Mouse (Mus musculus) neural tube, embryonic 14.5 days (tissue): Measurements from ENCODE around the gene Aplf. TPM values are rescaled to one million over a fixed set of nuclear protein-coding genes. Genes with fewer than 3 reads are reported as not detected.

ENCODE experiments used
- ATAC-seq: fragments of 200-750 bp; cut with Nextera tagmentation; 2 replicates; pipeline ENCODE4 v1.8.0; 2017; ENCODE audit warnings: low read depth, mild to moderate bottlenecking, moderate TSS enrichment, moderate library complexity
- H3K27ac ChIP-seq: fragments of 300-500 bp; sonication (generic); 2 replicates; pipeline ENCODE4 v1.5.1; 2014; ENCODE audit warnings: low read depth, mild to moderate bottlenecking, control low read depth, low read length, moderate library complexity, mixed read lengths
- H3K27me3 ChIP-seq: fragments of 300-500 bp; sonication (generic); 2 replicates; pipeline ENCODE4 v1.6.1; 2014; ENCODE audit warnings: low read length; ENCODE audit not compliant: control insufficient read depth, insufficient read depth
- H3K36me3 ChIP-seq: fragments of 300-500 bp; sonication (generic); 2 replicates; pipeline ENCODE4 v1.6.1; 2014; ENCODE audit warnings: low read length, mixed read lengths; ENCODE audit not compliant: control insufficient read depth, insufficient read depth
- H3K4me1 ChIP-seq: fragments of 300-500 bp; sonication (generic); 2 replicates; pipeline ENCODE4 v1.6.1; 2014; ENCODE audit warnings: low read length; ENCODE audit not compliant: control insufficient read depth, insufficient read depth
- H3K4me2 ChIP-seq: fragments of 300-500 bp; sonication (generic); 2 replicates; pipeline ENCODE4 v1.6.1; 2014; ENCODE audit warnings: mild to moderate bottlenecking, low read depth, low read length, control low read depth
- H3K4me3 ChIP-seq: fragments of 300-500 bp; sonication (generic); 2 replicates; pipeline ENCODE4 v1.5.1; 2014; ENCODE audit warnings: low read depth, low read length, control low read depth, mixed read lengths
- H3K9ac ChIP-seq: fragments of 300-500 bp; sonication (generic); replicated peaks from 2 replicates; pipeline ENCODE4 v1.6.1; 2014; ENCODE audit warnings: low read depth, mild to moderate bottlenecking, control low read depth, low read length, mixed read lengths
- H3K9me3 ChIP-seq: fragments of 300-500 bp; sonication (generic); 2 replicates; pipeline ENCODE4 v1.6.1; 2016; ENCODE audit warnings: low read length; ENCODE audit not compliant: control insufficient read depth
- WGBS: fragments of 180-500 bp; shearing (Covaris S2); extraction: QIAGEN DNeasy Blood & Tissue Kit; methylation state at CpG from one replicate; pipeline ENCODE4 v1.1.7; 2014; 5-methylcytosine and 5-hydroxymethylcytosine counted together
- polyA plus RNA-seq: library from polyadenylated mRNA; unstranded; fragments of >200 nt; fragmentation: Nextera tagmentation; extraction: Ambion mirVana; gene quantifications from 2 replicates; pipeline ENCODE4 v1.2.1, GENCODE M21; 2014

The Aplf gene
- 9.7 and 10.2 TPM in 2 replicates for polyA plus RNA-seq

DNA sequence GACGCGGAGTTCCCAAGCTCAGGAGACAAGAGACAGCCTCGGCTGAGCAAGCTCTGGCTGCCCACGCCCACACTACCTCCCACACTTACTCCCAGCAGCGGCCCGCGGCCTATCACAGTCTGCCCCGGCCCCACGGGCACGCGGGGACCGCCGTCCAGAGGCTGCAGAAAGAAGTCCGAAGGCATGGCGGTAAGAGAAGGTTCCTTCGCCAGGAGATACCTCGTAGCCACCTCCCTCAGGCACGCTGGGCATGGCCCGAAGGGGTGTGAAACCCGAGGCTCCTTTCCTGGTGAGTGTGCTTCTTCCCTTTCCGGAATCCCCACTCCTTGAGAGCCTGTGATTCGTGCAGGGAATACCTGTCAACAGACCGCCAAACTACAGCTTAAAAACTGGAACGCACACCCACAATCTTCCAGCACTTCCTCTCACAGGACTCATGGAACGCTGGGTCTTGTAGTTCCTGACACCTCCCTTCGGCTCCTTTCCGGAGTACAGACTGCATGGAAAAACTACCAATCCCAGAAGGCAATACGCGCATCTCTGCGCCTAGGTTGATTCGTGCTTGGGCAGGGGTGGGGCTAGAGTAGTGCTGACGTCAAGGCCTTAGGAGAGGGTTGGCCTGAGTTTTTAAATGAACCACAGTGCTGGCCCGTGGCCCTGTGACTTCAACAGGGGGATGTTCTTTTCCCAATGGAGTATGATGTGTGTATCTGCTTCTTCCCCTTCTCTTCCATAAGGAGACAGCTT is at the start of gene Aplf:
Gene Aplf (minus strand): TSS at position 423 of the 747 bp plus-strand sequence.
- Histone ChIP-seq H3K36me3 (no peaks in the 10 kb centered on the region), H3K4me1 (peaks cover 4% of the 10 kb centered on the region; the same call in 1 of the 2 replicates), H3K9me3 (no peaks in the 10 kb centered on the region), H3K4me2 (peak within 1 kb of the TSS; percentile 71), H3K27me3 (no peaks in the 10 kb centered on the region), H3K4me3 (peak within 1 kb of the TSS; percentile 80), H3K9ac (peak within 1 kb of the TSS; percentile 50), H3K27ac (peak within 1 kb of the TSS; percentile 55; the same call in 1 of the 2 replicates)
- ATAC-seq, result peak; percentile 100
- WGBS, result under 1% methylated on average over 33 of the region's 33 CpGs

DNA sequence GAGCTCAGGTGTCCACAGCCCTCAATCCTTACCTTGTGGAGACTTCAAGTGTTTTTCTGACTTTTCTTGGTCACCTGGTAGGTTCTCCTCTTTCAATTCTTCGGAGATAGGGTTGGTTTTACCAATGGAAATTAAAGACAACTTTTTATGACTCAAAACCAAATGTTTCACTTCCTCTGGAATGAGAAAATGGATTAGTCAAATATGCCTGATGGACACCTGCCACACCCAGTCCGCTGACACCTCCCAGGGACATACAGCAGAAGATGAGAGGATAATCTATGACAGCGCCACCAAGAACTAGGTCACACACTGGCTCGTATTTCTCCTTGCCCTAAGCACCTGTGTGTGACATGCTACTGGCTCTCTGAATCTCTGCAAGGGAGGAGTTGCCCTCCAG is 42.1 kb upstream of the Aplf start:
- Histone ChIP-seq H3K36me3 (no peaks in the 10 kb centered on the region), H3K9ac (no peak overlapping the region), H3K9me3 (no peaks in the 10 kb centered on the region), H3K4me3 (no peak overlapping the region), H3K4me1 (no peaks in the 10 kb centered on the region), H3K4me2 (no peak overlapping the region), H3K27ac (no peak overlapping the region), H3K27me3 (no peaks in the 10 kb centered on the region)
- WGBS, result 88% methylated on average over 4 of the region's 4 CpGs
- ATAC-seq, result no peak

DNA sequence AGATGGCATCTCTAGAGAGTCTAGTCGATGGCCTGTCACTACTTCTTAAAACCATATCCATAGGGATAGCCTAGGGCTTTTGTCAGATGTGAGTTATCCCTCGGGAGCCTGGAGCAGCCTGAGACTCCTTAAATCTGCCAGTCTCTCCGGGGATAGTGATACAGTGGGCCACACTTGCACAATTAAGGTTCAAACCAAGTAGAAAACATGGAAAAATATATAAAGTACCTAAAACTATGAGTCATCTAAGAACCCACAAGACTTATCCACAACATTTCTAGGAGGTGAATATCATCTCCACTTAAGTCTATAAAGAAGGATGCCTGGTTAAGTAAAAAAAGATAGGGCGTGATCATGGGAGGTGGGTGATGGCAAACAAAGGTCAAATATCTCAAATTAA is 40.3 kb upstream of the Aplf start:
- no peak overlapping the region for H3K9ac ChIP-seq
- H3K4me3 ChIP-seq, result no peak overlapping the region
- no peak overlapping the region for H3K27ac ChIP-seq
- no peaks in the 10 kb centered on the region for H3K4me1 ChIP-seq
- H3K27me3 ChIP-seq, result no peaks in the 10 kb centered on the region
- ATAC-seq, result no peak
- 85% methylated on average over 4 of the region's 4 CpGs for WGBS
- no peaks in the 10 kb centered on the region for H3K36me3 ChIP-seq
- no peaks in the 10 kb centered on the region for H3K9me3 ChIP-seq
- H3K4me2 ChIP-seq, result no peak overlapping the region

DNA sequence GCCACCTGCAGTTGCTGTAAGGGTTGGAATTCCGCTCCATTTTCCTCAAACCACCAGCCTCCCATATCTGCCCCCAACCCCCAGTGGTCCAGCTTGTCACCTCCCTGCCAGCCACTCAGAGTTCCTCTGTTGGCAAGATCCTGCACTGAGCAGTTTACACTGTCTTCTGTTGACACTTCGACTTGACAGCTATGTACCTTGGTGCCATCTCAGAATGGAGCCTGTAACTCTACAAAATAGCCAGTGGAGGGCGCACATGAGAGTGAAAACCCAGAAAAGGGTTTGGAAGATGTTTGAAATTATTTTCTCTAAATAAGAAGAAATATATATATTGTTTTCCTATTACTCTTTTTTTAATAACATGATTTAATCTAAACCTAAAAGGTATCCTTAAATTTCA is 34.3 kb upstream of the Aplf start:
- no peak overlapping the region for H3K9ac ChIP-seq
- H3K27me3 ChIP-seq, result no peaks in the 10 kb centered on the region
- no peaks in the 10 kb centered on the region for H3K4me1 ChIP-seq
- WGBS, result 38% methylated on average over 3 of the region's 3 CpGs
- no peak for ATAC-seq
- no peak overlapping the region for H3K4me3 ChIP-seq
- no peaks in the 10 kb centered on the region for H3K9me3 ChIP-seq
- no peak overlapping the region for H3K27ac ChIP-seq
- H3K36me3 ChIP-seq, result no peaks in the 10 kb centered on the region
- H3K4me2 ChIP-seq, result no peak overlapping the region

DNA sequence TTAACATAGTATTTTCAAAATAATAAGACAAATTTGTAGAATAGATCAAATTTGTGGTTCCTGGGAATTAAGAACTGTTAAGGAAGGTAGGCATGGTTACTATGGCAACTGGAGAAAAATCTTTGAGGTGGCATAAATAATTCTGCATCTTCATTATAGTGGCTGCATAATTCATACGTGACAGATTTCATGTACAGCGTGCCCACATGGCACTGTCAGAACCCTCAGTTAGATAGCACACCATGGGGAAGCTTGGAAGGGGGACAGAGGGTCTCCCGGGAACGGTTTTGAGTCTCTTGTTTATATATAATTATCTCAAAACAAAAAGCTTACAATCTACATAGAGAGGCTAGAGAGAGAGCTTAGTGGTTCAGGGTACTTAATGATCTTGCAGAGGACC is 24.6 kb upstream of the Aplf start:
- H3K4me2 ChIP-seq, result no peak overlapping the region
- H3K4me1 ChIP-seq, result no peaks in the 10 kb centered on the region
- no peak overlapping the region for H3K9ac ChIP-seq
- no peaks in the 10 kb centered on the region for H3K9me3 ChIP-seq
- H3K27ac ChIP-seq, result no peak overlapping the region
- H3K4me3 ChIP-seq, result no peak overlapping the region
- ATAC-seq, result no peak
- WGBS, result 84% methylated on average over 4 of the region's 4 CpGs
- no peaks in the 10 kb centered on the region for H3K27me3 ChIP-seq
- no peaks in the 10 kb centered on the region for H3K36me3 ChIP-seq

DNA sequence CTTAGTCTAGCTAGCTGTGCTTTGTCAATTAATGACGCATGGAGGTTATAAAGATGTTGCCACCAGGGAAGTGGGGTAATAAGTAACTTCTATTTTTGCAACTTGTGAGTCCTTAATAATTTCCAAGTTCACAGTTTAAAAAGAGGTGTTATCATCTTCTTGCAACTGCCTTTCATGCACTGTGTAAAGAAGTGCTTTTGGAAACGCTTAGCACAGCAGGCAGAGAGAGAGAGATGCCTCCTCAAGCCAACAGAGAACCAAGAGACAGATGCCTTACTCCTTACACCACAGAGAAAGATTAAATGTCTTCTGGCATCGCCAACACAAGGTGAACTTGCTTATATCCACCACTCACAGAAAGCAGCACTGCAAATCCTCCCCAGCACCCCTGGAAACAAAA is 24.0 kb upstream of the Aplf start:
- Histone ChIP-seq H3K27me3 (no peaks in the 10 kb centered on the region), H3K36me3 (no peaks in the 10 kb centered on the region), H3K4me2 (no peak overlapping the region), H3K4me3 (no peak overlapping the region), H3K9me3 (no peaks in the 10 kb centered on the region), H3K4me1 (no peaks in the 10 kb centered on the region), H3K9ac (no peak overlapping the region), H3K27ac (no peak overlapping the region)
- ATAC-seq, result no peak
- 75% methylated on average over 3 of the region's 3 CpGs for WGBS

DNA sequence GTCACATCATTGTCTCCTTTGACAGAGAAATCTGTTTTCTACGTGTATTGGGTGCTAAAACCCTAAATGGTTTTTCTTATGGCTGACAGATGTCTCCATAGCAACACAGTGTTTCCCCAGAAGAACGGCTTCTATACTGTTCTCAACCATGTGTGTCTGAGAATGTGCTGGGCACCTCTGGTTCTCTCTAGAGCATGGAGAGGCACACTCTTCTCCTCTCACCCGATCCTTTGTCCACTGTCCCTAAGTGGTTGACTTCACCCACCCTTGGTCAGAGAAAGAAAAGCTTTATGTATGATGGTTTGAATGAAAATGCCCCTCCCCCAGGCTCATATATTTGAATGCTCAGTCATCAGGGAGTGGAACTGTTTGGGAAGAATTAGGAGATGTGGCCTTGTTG is 8.4 kb upstream of the Aplf start:
- Histone ChIP-seq H3K4me2 (no peak overlapping the region), H3K27me3 (no peaks in the 10 kb centered on the region), H3K27ac (no peak overlapping the region), H3K9ac (no peak overlapping the region), H3K4me1 (no peaks in the 10 kb centered on the region), H3K4me3 (no peak overlapping the region), H3K36me3 (no peaks in the 10 kb centered on the region), H3K9me3 (no peaks in the 10 kb centered on the region)
- 23% methylated on average over 3 of the region's 3 CpGs for WGBS
- peak; percentile 17; the same call in 1 of the 2 replicates for ATAC-seq

DNA sequence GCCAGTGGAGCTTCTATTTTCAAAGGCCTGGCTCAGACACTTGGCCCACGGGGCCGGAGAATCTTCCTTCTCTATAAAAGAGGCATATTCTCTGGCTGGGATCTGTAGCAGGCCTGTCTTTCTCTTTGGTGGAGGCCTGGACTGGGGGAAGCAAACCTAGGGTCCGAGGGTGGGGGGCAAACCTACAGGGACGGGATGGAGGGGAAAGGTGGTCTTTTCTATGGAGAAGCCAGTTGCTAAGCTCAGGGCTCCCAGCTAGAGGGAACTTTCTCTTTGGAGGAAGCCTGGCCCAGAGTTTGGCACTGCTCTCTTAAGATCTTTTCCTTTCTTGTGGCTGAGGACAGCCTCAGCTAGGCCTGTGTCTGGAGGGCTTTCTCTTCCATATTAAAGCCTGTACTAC is 668 bp upstream of the Aplf start:
- Histone ChIP-seq H3K9ac (peak overlapping the region; percentile 44), H3K27me3 (no peaks in the 10 kb centered on the region), H3K4me2 (peak overlapping the region; percentile 57), H3K4me1 (peaks cover 4% of the 10 kb centered on the region; the same call in 1 of the 2 replicates), H3K27ac (peak overlapping the region; percentile 55; the same call in 1 of the 2 replicates), H3K4me3 (peak overlapping the region; percentile 80), H3K9me3 (no peaks in the 10 kb centered on the region), H3K36me3 (no peaks in the 10 kb centered on the region)
- 53% methylated on average over 4 of the region's 4 CpGs for WGBS
- no peak for ATAC-seq

DNA sequence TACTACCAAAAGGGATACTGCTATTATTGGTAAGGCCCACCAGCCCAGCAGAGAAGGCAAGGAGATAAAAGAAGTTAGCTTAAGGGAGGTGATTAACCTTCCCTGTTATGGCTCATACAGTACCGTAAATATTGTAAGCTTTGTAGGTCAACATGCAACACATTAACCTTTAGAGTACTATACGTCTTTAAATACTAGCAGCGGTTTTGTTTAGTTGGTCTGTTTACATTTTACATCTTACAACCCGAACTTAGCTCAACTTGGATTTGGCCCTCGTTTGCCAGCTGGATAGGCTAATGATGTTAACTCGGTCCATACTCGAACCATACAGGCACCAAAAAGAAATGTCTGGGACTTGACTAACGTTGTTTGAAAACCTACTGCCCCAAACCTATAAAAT is 640 bp downstream of the Aplf start:
- no peaks in the 10 kb centered on the region for H3K9me3 ChIP-seq
- H3K4me1 ChIP-seq, result peaks cover 4% of the 10 kb centered on the region; the same call in 1 of the 2 replicates
- H3K4me2 ChIP-seq, result peak overlapping the region; percentile 71
- 16% methylated on average over 8 of the region's 8 CpGs for WGBS
- peak overlapping the region; percentile 80 for H3K4me3 ChIP-seq
- peak overlapping the region; percentile 50 for H3K9ac ChIP-seq
- H3K27ac ChIP-seq, result no peak overlapping the region
- no peaks in the 10 kb centered on the region for H3K27me3 ChIP-seq
- no peak for ATAC-seq
- H3K36me3 ChIP-seq, result no peaks in the 10 kb centered on the region
